Mouse (Mus musculus): ENCODE results near the gene Cks2.
A peak's percentile ranks its signal among the peaks of the same experiment; 100 is the strongest.
"Not testable (repeated sequence)": the region's sequence is repeated elsewhere in the genome, so short reads cannot be mapped to it uniquely, and the experiment has no call there.

Cks2 gene

GRCm38 (mm10) chr13:51638958-51639357 lies 6.1 kb upstream of the Cks2 start:
- no peak for DNase-seq (ENCODE audit: low spot score in 2 of 2)

GRCm38 (mm10) chr13:51641424-51641823 lies 3.6 kb upstream of the Cks2 start:
- DNase-seq (ENCODE audit: low spot score in 2 of 2), result no peak

GRCm38 (mm10) chr13:51642171-51642778 lies 2.8 kb upstream of the Cks2 start:
- DNase-seq (ENCODE audit: low spot score in 2 of 2), result no peak

DNA sequence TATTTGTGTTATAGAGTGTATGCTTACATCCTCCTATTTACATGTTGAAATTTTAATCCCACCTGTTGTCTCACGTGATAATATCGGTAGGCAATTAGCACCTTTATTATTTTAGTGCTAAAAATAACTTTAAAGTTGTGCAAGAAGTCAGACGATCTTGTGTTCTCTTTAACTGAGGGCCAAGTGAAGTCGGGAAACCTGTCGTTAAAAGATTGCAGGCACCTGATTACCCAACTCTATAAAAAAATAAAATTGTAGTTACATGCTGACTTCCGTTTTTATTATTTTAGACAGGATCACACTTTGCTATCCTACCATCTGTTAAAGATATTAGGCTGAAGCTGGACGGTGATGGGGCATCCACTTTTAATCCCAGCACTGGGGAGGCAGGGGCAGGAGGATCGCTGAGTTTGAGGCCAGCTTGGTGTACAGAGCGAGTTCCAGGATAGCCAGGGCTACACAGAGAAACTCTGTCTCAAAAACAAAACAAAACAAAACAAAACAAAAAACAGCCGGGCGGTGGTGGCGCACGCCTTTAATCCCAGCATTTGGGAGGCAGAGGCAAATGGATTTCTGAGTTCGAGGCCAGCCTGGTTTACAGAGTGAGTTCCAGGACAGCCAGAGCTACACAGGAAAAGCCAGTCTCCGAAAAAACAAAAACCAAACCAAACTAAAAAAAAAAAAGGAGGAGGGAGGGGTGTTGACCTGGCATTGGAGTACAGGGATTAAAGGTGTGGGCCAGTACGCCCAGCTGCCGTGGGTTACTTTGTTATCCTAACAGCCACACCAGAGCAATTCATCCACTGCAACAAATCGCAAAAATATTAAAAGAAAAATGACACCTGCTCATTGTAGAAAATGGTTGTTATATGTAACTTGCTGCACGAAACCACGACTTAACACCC lies 856 bp upstream of the Cks2 start:
- no peak for DNase-seq (ENCODE audit: low spot score in 2 of 2)

- DNase-seq (ENCODE audit: low spot score in 2 of 2), result no peak
These were observed 840 bp downstream of the Cks2 start for GRCm38 (mm10) chr13:51645872-51646271.

GRCm38 (mm10) chr13:51646362-51647027 lies 1.5 kb downstream of the Cks2 start:
- no peak for DNase-seq (ENCODE audit: low spot score in 2 of 2)

GRCm38 (mm10) chr13:51647770-51648169 lies 2.7 kb downstream of the Cks2 start:
- no peak for DNase-seq (ENCODE audit: low spot score in 2 of 2)

GRCm38 (mm10) chr13:51648237-51648636 lies 3.2 kb downstream of the Cks2 start:
- no peak for DNase-seq (ENCODE audit: low spot score in 2 of 2)

- DNase-seq (ENCODE audit: low spot score in 2 of 2), result no peak
These were observed 4.7 kb downstream of the Cks2 start for GRCm38 (mm10) chr13:51649740-51650139.

GRCm38 (mm10) chr13:51651408-51652064 lies 6.5 kb downstream of the Cks2 start, which contains the start of gene Secisbp2:
Secisbp2 (plus strand) TSS chr13:51651697.
- DNase-seq (ENCODE audit: low spot score in 2 of 2), result peak; percentile 91 to 93

GRCm38 (mm10) chr13:51653159-51653558 lies 8.1 kb downstream of the Cks2 start:
- no peak for DNase-seq (ENCODE audit: low spot score in 2 of 2)

DNA sequence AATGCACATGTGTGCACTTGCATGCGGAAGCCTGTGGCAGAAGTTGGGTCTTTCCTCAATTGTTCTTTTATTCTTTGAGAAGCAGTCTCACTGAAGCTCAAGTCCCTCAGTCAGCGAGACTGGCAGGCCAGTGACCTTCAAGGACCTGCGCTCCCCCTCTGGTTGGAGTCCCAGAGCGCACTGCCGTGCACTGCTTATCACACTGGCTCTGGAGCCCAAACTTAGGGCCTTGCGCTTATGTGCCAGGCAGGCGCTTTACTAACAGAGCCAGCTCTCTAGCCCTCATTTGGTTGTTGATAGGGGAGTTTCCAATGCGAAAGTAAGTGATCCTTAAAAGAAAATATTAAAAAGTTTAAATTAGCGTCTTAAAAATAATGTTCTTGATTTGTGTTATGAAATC lies 8.9 kb downstream of the Cks2 start:
- DNase-seq (ENCODE audit: low spot score in 2 of 2), result peak; percentile 46 to 59

DNA sequence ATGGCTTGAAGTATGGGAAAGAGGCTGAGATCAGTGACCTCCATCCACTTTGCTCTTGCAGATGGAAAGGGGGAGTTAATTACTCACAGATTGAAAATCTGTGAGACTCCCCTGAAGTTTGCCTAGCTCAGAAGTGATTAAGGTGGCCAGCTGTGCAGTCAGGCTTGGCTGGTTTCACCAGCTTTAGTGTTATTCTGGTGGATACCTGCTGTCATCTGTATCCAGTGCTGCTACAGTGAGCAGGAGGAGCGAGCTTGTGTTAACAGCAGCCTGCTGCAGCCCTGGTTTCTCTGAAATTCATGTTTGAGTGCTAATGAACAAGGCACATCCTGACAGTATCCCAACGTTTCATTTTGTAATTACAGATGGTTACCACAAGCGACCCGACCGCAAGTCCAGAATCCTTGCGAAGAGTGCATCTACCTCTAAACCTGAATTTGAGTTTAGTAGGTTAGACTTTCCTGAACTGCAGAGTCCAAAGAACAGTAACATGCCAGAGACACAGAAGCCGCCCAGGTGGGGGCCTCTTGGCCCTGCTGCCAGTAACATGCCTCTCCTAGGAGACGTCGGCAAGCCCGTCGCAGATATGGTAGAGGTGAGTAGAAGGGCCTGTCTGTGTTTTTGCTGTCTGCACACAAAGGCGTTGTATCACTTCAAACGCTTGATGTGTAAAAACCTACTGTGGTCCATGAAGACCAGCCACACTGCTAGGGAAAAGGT lies 11.6 kb downstream of the Cks2 start:
- no peak for DNase-seq (ENCODE audit: low spot score in 2 of 2)

GRCm38 (mm10) chr13:51658094-51658493 lies 13.1 kb downstream of the Cks2 start:
- no peak for DNase-seq (ENCODE audit: low spot score in 2 of 2)

- no peak for DNase-seq (ENCODE audit: low spot score in 2 of 2)
These were observed 14.5 kb downstream of the Cks2 start for GRCm38 (mm10) chr13:51659573-51659972.

- DNase-seq (ENCODE audit: low spot score in 2 of 2), result no peak
These were observed 18.5 kb downstream of the Cks2 start for GRCm38 (mm10) chr13:51663561-51663960.

DNA sequence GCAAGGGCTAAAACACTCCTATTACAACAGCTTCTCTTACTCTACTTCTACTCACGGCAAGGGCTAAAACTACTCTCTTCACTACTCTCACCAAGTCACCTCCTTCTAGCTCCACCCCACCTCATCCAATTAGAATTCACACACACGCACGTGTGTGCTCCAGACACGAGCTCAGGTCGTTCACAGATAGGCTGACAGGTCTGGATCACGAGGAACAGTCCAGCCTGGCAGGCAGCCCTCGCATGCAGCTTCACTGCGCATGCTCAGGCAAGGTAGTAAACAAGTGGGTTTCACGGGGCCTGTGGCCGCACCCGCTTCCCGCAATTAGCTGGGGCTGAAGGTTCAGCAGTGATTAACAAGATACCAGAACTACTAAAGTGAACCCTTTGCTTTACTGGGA lies 23.2 kb downstream of the Cks2 start:
- DNase-seq (ENCODE audit: low spot score in 2 of 2), result not testable (repeated sequence)

GRCm38 (mm10) chr13:51676641-51677040 lies 31.6 kb downstream of the Cks2 start:
- DNase-seq (ENCODE audit: low spot score in 2 of 2), result no peak

GRCm38 (mm10) chr13:51677041-51677440 lies 32.0 kb downstream of the Cks2 start:
- DNase-seq (ENCODE audit: low spot score in 2 of 2), result no peak

GRCm38 (mm10) chr13:51677630-51678185 lies 32.7 kb downstream of the Cks2 start:
- DNase-seq (ENCODE audit: low spot score in 2 of 2), result no peak

DNA sequence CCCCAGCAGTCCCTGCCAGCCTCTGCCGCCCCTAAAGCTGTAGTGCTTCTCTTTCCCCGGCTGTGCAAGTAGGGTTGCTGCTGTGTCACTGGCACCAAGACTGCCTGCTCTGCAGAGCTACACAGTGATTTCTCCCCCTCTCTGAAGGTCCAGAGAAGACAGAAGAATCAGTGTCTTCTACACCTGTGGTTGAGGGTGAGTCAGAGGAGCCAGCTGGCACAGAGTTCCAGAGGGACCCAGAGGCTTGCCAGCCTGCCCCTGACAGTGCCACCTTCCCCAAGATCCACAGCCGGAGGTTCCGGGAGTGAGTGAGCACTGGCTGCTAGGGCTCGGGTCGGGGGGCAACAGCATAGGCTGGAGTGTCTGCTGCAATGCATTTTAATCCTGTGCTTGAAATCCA lies 33.7 kb downstream of the Cks2 start:
- no peak for DNase-seq (ENCODE audit: low spot score in 2 of 2)

All from heart, adult 9 months (tissue).